Mouse (Mus musculus) hindbrain, embryonic 11.5 days (tissue): ENCODE results near the gene Gm20388. TPM values are rescaled to one million over a fixed set of nuclear protein-coding genes. Genes with fewer than 3 reads are reported as not detected.
A peak's percentile ranks its signal among the peaks of the same experiment; 100 is the strongest.

ENCODE experiments used
- ATAC-seq: fragments of 200-750 bp; cut with Nextera tagmentation; 2 replicates; pipeline ENCODE4 v1.8.0; 2017; ENCODE audit warnings: mild to moderate bottlenecking, moderate TSS enrichment, moderate library complexity; ENCODE audit not compliant: low FRiP score
- DNase-seq: peaks from one replicate; pipeline ENCODE4 v3.0.0-alpha.2; 2015; ENCODE audit warnings: low spot score
- H3K27ac ChIP-seq: fragments of 300-500 bp; sonication (generic); 2 replicates; pipeline ENCODE4 v1.5.1; 2014; ENCODE audit warnings: mild to moderate bottlenecking, low read depth, low read length
- H3K27me3 ChIP-seq: fragments of 300-500 bp; sonication (generic); 2 replicates; pipeline ENCODE4 v1.6.1; 2014; ENCODE audit warnings: mild to moderate bottlenecking, low read length, moderate library complexity, mixed read lengths; ENCODE audit not compliant: control insufficient read depth, insufficient read depth
- H3K36me3 ChIP-seq: fragments of 300-500 bp; sonication (generic); 2 replicates; pipeline ENCODE4 v1.6.1; 2014; ENCODE audit warnings: mild to moderate bottlenecking, low read length, moderate library complexity, mixed read lengths; ENCODE audit not compliant: control insufficient read depth, insufficient read depth
- H3K4me1 ChIP-seq: fragments of 300-500 bp; sonication (generic); replicated peaks from 2 replicates; pipeline ENCODE4 v1.6.1; 2014; ENCODE audit warnings: low read length, mixed read lengths; ENCODE audit not compliant: control insufficient read depth, insufficient read depth
- H3K4me2 ChIP-seq: fragments of 300-500 bp; sonication (generic); replicated peaks from 2 replicates; pipeline ENCODE4 v1.6.1; 2014; ENCODE audit warnings: mild to moderate bottlenecking, low read depth, low read length
- H3K4me3 ChIP-seq: fragments of 300-500 bp; sonication (generic); 2 replicates; pipeline ENCODE4 v1.5.1; 2014; ENCODE audit warnings: low read depth, low read length
- H3K9ac ChIP-seq: fragments of 300-500 bp; sonication (generic); 2 replicates; pipeline ENCODE4 v1.6.1; 2014; ENCODE audit warnings: low read depth, low read length
- H3K9me3 ChIP-seq: fragments of 300-500 bp; sonication (generic); 2 replicates; pipeline ENCODE4 v1.6.1; 2016; ENCODE audit warnings: low read length; ENCODE audit not compliant: control insufficient read depth
- WGBS: fragments of 180-500 bp; shearing (Covaris S2); extraction: QIAGEN DNeasy Blood & Tissue Kit; methylation state at CpG from one replicate; pipeline ENCODE4 v1.1.7; 2014; 5-methylcytosine and 5-hydroxymethylcytosine counted together
- polyA plus RNA-seq: library from polyadenylated mRNA; unstranded; fragments of >200 nt; fragmentation: Nextera tagmentation; extraction: Ambion mirVana; gene quantifications from 2 replicates; pipeline ENCODE4 v1.2.1, GENCODE M21; 2014

The Gm20388 gene
- polyA plus RNA-seq, 1 experiment from 2014 or later: 11.8 TPM

- no peak overlapping the region for H3K4me2 ChIP-seq
- H3K4me1 ChIP-seq: 0 out of 2 replicates have a peak, but pooled peaks cover 4% of the 10 kb centered on the region
- no peak overlapping the region for H3K27ac ChIP-seq
- no peak overlapping the region for H3K9ac ChIP-seq
- H3K36me3 ChIP-seq: no peaks in the 10 kb centered on the region
- DNase-seq (peak; percentile 80), ATAC-seq (peak; percentile 87)
- H3K9me3 ChIP-seq: no peaks in the 10 kb centered on the region
- 23% methylated on average over 11 of the region's 11 CpGs for WGBS
- no peak overlapping the region for H3K4me3 ChIP-seq
- H3K27me3 ChIP-seq: no peaks in the 10 kb centered on the region
Measured at GRCm38 (mm10) chr8:124098953-124099622, 4188.4 kb downstream of the Gm20388 start.

- no peak overlapping the region for H3K9ac ChIP-seq
- H3K4me2 ChIP-seq: no peak overlapping the region
- 73% methylated on average over 6 of the region's 6 CpGs for WGBS
- no peaks in the 10 kb centered on the region for H3K36me3 ChIP-seq
- H3K27me3 ChIP-seq: no peaks in the 10 kb centered on the region
- peak; percentile 22 for DNase-seq
- ATAC-seq: no peak
- H3K27ac ChIP-seq: no peak overlapping the region
- H3K9me3 ChIP-seq: no peaks in the 10 kb centered on the region
- H3K4me3 ChIP-seq: no peak overlapping the region
- 0 out of 2 replicates have a peak, but pooled peaks cover 4% of the 10 kb centered on the region for H3K4me1 ChIP-seq
Measured at GRCm38 (mm10) chr8:124099623-124099965, 4189.0 kb downstream of the Gm20388 start.

GRCm38 (mm10) chr8:124105869-124106268, 4195.2 kb downstream of the Gm20388 start:
- Histone ChIP-seq H3K27me3 (no peaks in the 10 kb centered on the region), H3K9ac (no peak overlapping the region), H3K36me3 (no peaks in the 10 kb centered on the region), H3K9me3 (no peaks in the 10 kb centered on the region), H3K27ac (no peak overlapping the region), H3K4me2 (no peak overlapping the region), H3K4me3 (no peak overlapping the region), H3K4me1 (no peaks in the 10 kb centered on the region)
- DNase-seq (no peak), ATAC-seq (no peak)
- WGBS: 76% methylated on average over 6 of the region's 6 CpGs

DNA sequence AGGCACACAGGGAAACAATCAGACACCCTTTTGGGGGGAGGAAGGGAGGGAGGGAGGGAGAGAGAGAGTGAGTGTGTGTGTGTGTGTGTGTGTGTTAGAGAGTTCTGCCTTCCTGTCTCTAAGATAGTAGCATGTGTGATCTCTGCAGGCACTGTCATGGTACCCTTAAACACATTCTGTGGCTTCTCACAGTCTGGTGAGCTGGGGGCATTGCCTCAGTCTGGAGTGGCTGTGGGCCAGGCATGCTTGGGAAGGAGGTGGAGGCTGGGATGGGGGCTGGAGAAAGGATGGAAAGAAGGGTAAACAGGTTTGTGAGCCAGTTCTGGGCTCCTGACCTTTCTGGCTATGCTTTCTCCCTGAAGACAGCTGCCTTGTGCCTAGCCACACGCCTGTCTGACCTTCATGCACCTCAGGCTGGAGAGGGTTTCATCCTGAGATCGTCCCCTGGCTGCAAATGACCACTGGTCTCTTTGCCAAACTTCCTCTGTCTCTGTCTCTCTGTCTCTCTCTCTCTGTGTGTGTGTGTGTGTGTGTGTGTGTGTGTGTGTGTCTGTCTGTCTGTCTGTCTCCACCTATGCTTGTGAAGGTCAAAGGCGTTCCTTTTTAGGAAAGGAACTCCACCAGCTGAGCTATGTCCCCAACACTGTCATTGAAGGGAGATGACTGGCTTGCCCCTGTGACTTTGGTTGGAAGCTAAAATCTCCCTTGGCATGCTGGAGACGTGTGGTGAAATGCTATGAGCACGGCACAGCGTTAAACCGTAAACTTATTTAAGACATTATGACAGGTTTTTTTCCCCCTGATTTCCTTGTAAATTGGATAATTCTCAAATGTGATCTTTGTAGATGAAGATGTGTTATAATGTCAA, 4195.9 kb downstream of the Gm20388 start:
- no peak overlapping the region for H3K9ac ChIP-seq
- no peak overlapping the region for H3K27ac ChIP-seq
- H3K27me3 ChIP-seq: no peaks in the 10 kb centered on the region
- no peak overlapping the region for H3K4me2 ChIP-seq
- WGBS: 91% methylated on average over 7 of the region's 7 CpGs
- no peak for DNase-seq
- no peak overlapping the region for H3K4me3 ChIP-seq
- no peaks in the 10 kb centered on the region for H3K36me3 ChIP-seq
- H3K4me1 ChIP-seq: no peaks in the 10 kb centered on the region
- no peaks in the 10 kb centered on the region for H3K9me3 ChIP-seq
- ATAC-seq: no peak

- no peak for DNase-seq
- no peaks in the 10 kb centered on the region for H3K9me3 ChIP-seq
- no peak overlapping the region for H3K9ac ChIP-seq
- no peaks in the 10 kb centered on the region for H3K36me3 ChIP-seq
- 79% methylated on average over 10 of the region's 10 CpGs for WGBS
- H3K27me3 ChIP-seq: no peaks in the 10 kb centered on the region
- H3K27ac ChIP-seq: no peak overlapping the region
- no peaks in the 10 kb centered on the region for H3K4me1 ChIP-seq
- no peak for ATAC-seq
- no peak overlapping the region for H3K4me3 ChIP-seq
- no peak overlapping the region for H3K4me2 ChIP-seq
Measured at GRCm38 (mm10) chr8:124113108-124113507, 4202.5 kb downstream of the Gm20388 start.

DNA sequence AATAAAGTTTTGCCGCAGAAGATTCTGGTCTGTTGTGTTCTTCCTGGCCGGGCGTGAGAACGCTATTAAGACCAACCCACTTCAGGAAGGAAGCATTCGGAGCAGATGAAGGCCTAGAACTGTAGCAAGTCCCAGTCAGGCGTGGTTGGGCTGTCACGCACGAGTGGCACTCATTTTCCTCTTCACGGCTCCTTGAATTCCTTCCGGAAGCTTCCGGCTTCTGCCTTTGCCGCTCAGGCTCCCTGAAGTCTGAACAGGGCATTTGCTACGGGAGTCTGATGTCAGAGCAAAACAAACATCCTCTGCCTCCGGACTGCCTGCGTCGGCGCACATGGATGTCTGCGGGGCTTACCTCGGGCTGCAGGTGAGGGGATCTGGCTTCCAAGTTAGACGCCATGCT, 4214.6 kb downstream of the Gm20388 start:
- H3K4me3 ChIP-seq: no peak overlapping the region
- no peaks in the 10 kb centered on the region for H3K27me3 ChIP-seq
- ATAC-seq (no peak), DNase-seq (no peak)
- H3K27ac ChIP-seq: no peak overlapping the region
- H3K9ac ChIP-seq: no peak overlapping the region
- H3K36me3 ChIP-seq: no peaks in the 10 kb centered on the region
- no peak overlapping the region for H3K4me2 ChIP-seq
- H3K4me1 ChIP-seq: no peaks in the 10 kb centered on the region
- H3K9me3 ChIP-seq: no peaks in the 10 kb centered on the region; the same call in 1 of the 2 replicates
- WGBS: 97% methylated on average over 20 of the region's 20 CpGs

- ATAC-seq (no peak), DNase-seq (no peak)
- WGBS: 76% methylated on average over 5 of the region's 5 CpGs
- Histone ChIP-seq H3K9ac (no peak overlapping the region), H3K4me3 (no peak overlapping the region), H3K4me1 (0 out of 2 replicates have a peak, but pooled peaks cover 4% of the 10 kb centered on the region), H3K36me3 (no peaks in the 10 kb centered on the region), H3K9me3 (no peaks in the 10 kb centered on the region), H3K4me2 (no peak overlapping the region), H3K27ac (no peak overlapping the region), H3K27me3 (no peaks in the 10 kb centered on the region)
Measured at GRCm38 (mm10) chr8:124137261-124137660, 4226.6 kb downstream of the Gm20388 start.

GRCm38 (mm10) chr8:124140211-124140790, 4229.7 kb downstream of the Gm20388 start:
- ATAC-seq: no peak
- no peaks in the 10 kb centered on the region for H3K27me3 ChIP-seq
- no peak overlapping the region for H3K9ac ChIP-seq
- WGBS: 78% methylated on average over 11 of the region's 11 CpGs
- H3K9me3 ChIP-seq: no peaks in the 10 kb centered on the region
- H3K27ac ChIP-seq: peak overlapping the region; percentile 42; the same call in 1 of the 2 replicates
- no peak overlapping the region for H3K4me3 ChIP-seq
- H3K4me2 ChIP-seq: no peak overlapping the region
- no peaks in the 10 kb centered on the region for H3K36me3 ChIP-seq
- 0 out of 2 replicates have a peak, but pooled peaks cover 4% of the 10 kb centered on the region for H3K4me1 ChIP-seq
- DNase-seq: no peak
